Mouse (Mus musculus) intestine, embryonic 16.5 days (tissue): ENCODE data around the gene Iqgap1. TPM values are rescaled to one million over a fixed set of nuclear protein-coding genes. Genes with fewer than 3 reads are reported as not detected.

Experiments
- ATAC-seq: fragments of 200-750 bp; cut with Nextera tagmentation; 2 replicates; pipeline ENCODE4 v1.8.0; 2017; ENCODE audit warnings: moderate TSS enrichment, moderate library complexity
- H3K27ac ChIP-seq: fragments of 300-500 bp; sonication (generic); 2 replicates; pipeline ENCODE4 v1.5.1; 2014; ENCODE audit warnings: mild to moderate bottlenecking, low read length
- H3K27me3 ChIP-seq: fragments of 300-500 bp; sonication (generic); replicated peaks from 2 replicates; pipeline ENCODE4 v1.6.1; 2014; ENCODE audit warnings: low read length, control low read depth, mixed read lengths; ENCODE audit not compliant: control insufficient read depth, insufficient read depth
- H3K36me3 ChIP-seq: fragments of 300-500 bp; sonication (generic); 2 replicates; pipeline ENCODE4 v1.6.1; 2014; ENCODE audit warnings: low read length, control low read depth; ENCODE audit not compliant: control insufficient read depth, insufficient read depth
- H3K4me1 ChIP-seq: fragments of 300-500 bp; sonication (generic); 2 replicates; pipeline ENCODE4 v1.6.1; 2014; ENCODE audit warnings: low read length, control low read depth, mixed read lengths; ENCODE audit not compliant: control insufficient read depth, insufficient read depth
- H3K4me2 ChIP-seq: fragments of 300-500 bp; sonication (generic); 2 replicates; pipeline ENCODE4 v1.6.1; 2014; ENCODE audit warnings: low read depth, low read length, control low read depth
- H3K4me3 ChIP-seq: fragments of 300-500 bp; sonication (generic); 2 replicates; pipeline ENCODE4 v1.5.1; 2014; ENCODE audit warnings: mild to moderate bottlenecking, low read length
- H3K9ac ChIP-seq: fragments of 300-500 bp; sonication (generic); 2 replicates; pipeline ENCODE4 v1.6.1; 2014; ENCODE audit warnings: low read depth, low read length
- H3K9me3 ChIP-seq: fragments of 300-500 bp; sonication (generic); 2 replicates; pipeline ENCODE4 v1.6.1; 2016; ENCODE audit warnings: low read length, control low read depth; ENCODE audit not compliant: control insufficient read depth
- WGBS: fragments of 180-500 bp; shearing (Covaris S2); extraction: QIAGEN DNeasy Blood & Tissue Kit; methylation state at CpG from one replicate; pipeline ENCODE4 v1.1.7; 2014; 5-methylcytosine and 5-hydroxymethylcytosine counted together
- polyA plus RNA-seq: library from polyadenylated mRNA; unstranded; fragments of >200 nt; fragmentation: Nextera tagmentation; extraction: Ambion mirVana; gene quantifications from 2 replicates; pipeline ENCODE4 v1.2.1, GENCODE M21; 2015

Gene Iqgap1
- polyA plus RNA-seq, 1 experiment from 2014 or later = 64.3 TPM

GRCm38 (mm10) chr7:80796805-80797567, 28.8 kb downstream of the Iqgap1 start:
- H3K4me3 ChIP-seq = no peak overlapping the region
- no peaks in the 10 kb centered on the region for H3K9me3 ChIP-seq
- H3K4me1 ChIP-seq = peaks cover 14% of the 10 kb centered on the region
- no peak overlapping the region for H3K4me2 ChIP-seq
- H3K9ac ChIP-seq = no peak overlapping the region
- H3K36me3 ChIP-seq = peaks cover 15% of the 10 kb centered on the region
- no peak for ATAC-seq
- H3K27ac ChIP-seq = no peak overlapping the region
- WGBS = 68% methylated on average over 15 of the region's 15 CpGs
- H3K27me3 ChIP-seq = no peaks in the 10 kb centered on the region

GRCm38 (mm10) chr7:80796258-80796657, 29.5 kb downstream of the Iqgap1 start:
- Histone ChIP-seq H3K4me3 (no peak overlapping the region), H3K27ac (no peak overlapping the region), H3K9ac (no peak overlapping the region), H3K27me3 (no peaks in the 10 kb centered on the region), H3K9me3 (no peaks in the 10 kb centered on the region), H3K36me3 (peaks cover 15% of the 10 kb centered on the region), H3K4me2 (no peak overlapping the region), H3K4me1 (peaks cover 9% of the 10 kb centered on the region)
- 86% methylated on average over 6 of the region's 6 CpGs for WGBS
- no peak for ATAC-seq

GRCm38 (mm10) chr7:80789534-80789933, 36.2 kb downstream of the Iqgap1 start:
- H3K4me1 ChIP-seq = peaks cover 22% of the 10 kb centered on the region
- peak; percentile 50 for ATAC-seq

GRCm38 (mm10) chr7:80789061-80789460, 36.7 kb downstream of the Iqgap1 start:
- peak; percentile 61; the same call in 1 of the 2 replicates for ATAC-seq
- no peaks in the 10 kb centered on the region for H3K27me3 ChIP-seq
- H3K4me1 ChIP-seq = peaks cover 22% of the 10 kb centered on the region
- H3K4me3 ChIP-seq = no peak overlapping the region
- H3K4me2 ChIP-seq = no peak overlapping the region
- no peak overlapping the region for H3K9ac ChIP-seq
- H3K9me3 ChIP-seq = no peaks in the 10 kb centered on the region
- 9% methylated on average over 1 of the region's 1 CpGs for WGBS
- H3K27ac ChIP-seq = no peak overlapping the region
- H3K36me3 ChIP-seq = peaks cover 3% of the 10 kb centered on the region; the same call in 1 of the 2 replicates

More at GRCm38 (mm10) chr7:80789534-80789933, 36.2 kb downstream of the Iqgap1 start:
- 36% methylated on average over 5 of the region's 5 CpGs for WGBS
- H3K27ac ChIP-seq = peak overlapping the region; percentile 55
- no peaks in the 10 kb centered on the region for H3K27me3 ChIP-seq
- H3K4me3 ChIP-seq = no peak overlapping the region
- H3K9me3 ChIP-seq = no peaks in the 10 kb centered on the region
- peaks cover 3% of the 10 kb centered on the region; the same call in 1 of the 2 replicates for H3K36me3 ChIP-seq
- no peak overlapping the region for H3K9ac ChIP-seq
- H3K4me2 ChIP-seq = no peak overlapping the region

GRCm38 (mm10) chr7:80788002-80788401, 37.8 kb downstream of the Iqgap1 start:
- no peak for ATAC-seq
- 58% methylated on average over 7 of the region's 7 CpGs for WGBS

GRCm38 (mm10) chr7:80786746-80787145, 39.0 kb downstream of the Iqgap1 start:
- no peak for ATAC-seq
- Histone ChIP-seq H3K27me3 (no peaks in the 10 kb centered on the region), H3K27ac (no peak overlapping the region), H3K9ac (no peak overlapping the region), H3K4me3 (no peak overlapping the region), H3K4me2 (no peak overlapping the region), H3K36me3 (peaks cover 3% of the 10 kb centered on the region; the same call in 1 of the 2 replicates), H3K4me1 (peaks cover 38% of the 10 kb centered on the region), H3K9me3 (no peaks in the 10 kb centered on the region)
- 51% methylated on average over 6 of the region's 6 CpGs for WGBS

More at GRCm38 (mm10) chr7:80788002-80788401, 37.8 kb downstream of the Iqgap1 start:
- Histone ChIP-seq H3K4me1 (peaks cover 31% of the 10 kb centered on the region), H3K9ac (no peak overlapping the region), H3K4me3 (no peak overlapping the region), H3K27ac (no peak overlapping the region), H3K9me3 (no peaks in the 10 kb centered on the region), H3K36me3 (peaks cover 3% of the 10 kb centered on the region; the same call in 1 of the 2 replicates), H3K27me3 (no peaks in the 10 kb centered on the region), H3K4me2 (no peak overlapping the region)

GRCm38 (mm10) chr7:80783841-80784240, 41.9 kb downstream of the Iqgap1 start:
- H3K27ac ChIP-seq = peak overlapping the region; percentile 12; the same call in 1 of the 2 replicates
- no peaks in the 10 kb centered on the region for H3K9me3 ChIP-seq
- no peaks in the 10 kb centered on the region for H3K27me3 ChIP-seq
- H3K4me1 ChIP-seq = peaks cover 31% of the 10 kb centered on the region
- no peak for ATAC-seq
- H3K4me2 ChIP-seq = no peak overlapping the region; the same call in 1 of the 2 replicates
- no peak overlapping the region for H3K9ac ChIP-seq
- no peak overlapping the region for H3K4me3 ChIP-seq
- peaks cover 3% of the 10 kb centered on the region; the same call in 1 of the 2 replicates for H3K36me3 ChIP-seq
- 64% methylated on average over 5 of the region's 5 CpGs for WGBS

GRCm38 (mm10) chr7:80782155-80783109, 43.3 kb downstream of the Iqgap1 start:
- peaks cover 33% of the 10 kb centered on the region for H3K4me1 ChIP-seq

More at GRCm38 (mm10) chr7:80782155-80783109, 43.3 kb downstream of the Iqgap1 start:
- H3K9me3 ChIP-seq = no peaks in the 10 kb centered on the region
- H3K9ac ChIP-seq = no peak overlapping the region
- WGBS = 54% methylated on average over 17 of the region's 17 CpGs
- H3K4me2 ChIP-seq = peak overlapping the region; percentile 16; the same call in 1 of the 2 replicates
- H3K27me3 ChIP-seq = no peaks in the 10 kb centered on the region
- H3K36me3 ChIP-seq = no peaks in the 10 kb centered on the region
- H3K4me3 ChIP-seq = no peak overlapping the region
- ATAC-seq = peak; percentile 56
- H3K27ac ChIP-seq = peak overlapping the region; percentile 80
